ENCODE assay signal across 10 mouse cellular contexts in the genomic region with DNA sequence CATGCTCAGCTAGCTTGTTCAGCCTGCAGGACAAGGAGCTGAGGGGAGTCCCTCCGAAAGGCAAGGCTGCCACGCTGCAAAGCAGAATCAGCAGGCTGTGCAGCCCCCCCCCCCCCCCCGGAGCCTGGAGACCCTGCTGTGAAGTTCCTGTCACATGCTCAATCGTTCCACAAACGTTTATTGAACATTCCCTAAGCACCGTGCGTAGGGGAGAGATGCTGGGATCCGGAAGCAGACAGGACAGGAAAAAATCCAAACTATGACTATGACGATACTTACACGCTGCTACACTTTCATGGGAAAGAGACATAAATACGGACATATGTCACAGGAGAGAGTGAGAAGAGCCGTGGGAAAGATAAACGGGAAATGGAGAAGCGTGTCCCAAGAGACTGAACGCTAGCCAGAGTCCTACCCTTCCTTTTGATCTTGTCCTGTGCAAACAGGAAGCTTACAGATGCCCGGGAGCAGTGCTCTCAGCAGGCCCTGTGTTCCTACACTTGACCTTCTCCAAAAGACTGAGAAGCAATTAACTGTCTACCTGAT. TPM values are rescaled to one million over a fixed set of nuclear protein-coding genes. Genes with fewer than 3 reads are reported as not detected.
DNase-seq lines count a peak whose midpoint lies in the region; ATAC-seq and TF ChIP-seq lines count a peak whose summit lies in the region.
"Had no signal": no experiment of that assay in that cellular context is flagged by ENCODE, and none has a peak within 500 bp of the region (broad histone marks: within the 10 kb centered on the region; RNA-seq: fewer than 3 reads in every experiment).

No protein-coding gene starts in this region.

- H3K9ac ChIP-seq in lung, embryonic 15.5 days = no peak overlapping the region; the same call in 1 of the 2 replicates
- H3K9ac ChIP-seq in heart, postnatal 0 days (replicated peaks; ENCODE audit: low read depth, low read length) = no peak overlapping the region
- H3K9ac ChIP-seq in stomach, postnatal 0 days (ENCODE audit: low read length) = no peak overlapping the region

- TF ChIP-seq CTCF in heart, postnatal 0 days (IDR thresholded peaks at IDR 0.05; ENCODE audit: low read depth) = no peak
- no peak for TF ChIP-seq CTCF in stomach, postnatal 0 days (IDR thresholded peaks at IDR 0.05; ENCODE audit: low read depth)

- no peak for TF ChIP-seq EP300 in heart, postnatal 0 days (IDR thresholded peaks at IDR 0.05; ENCODE audit: low read depth)
- TF ChIP-seq EP300 in stomach, postnatal 0 days (optimal IDR thresholded peaks at IDR 0.05) = no peak

- H3K9me3 ChIP-seq in lung, embryonic 15.5 days = no peaks in the 10 kb centered on the region
- no peaks in the 10 kb centered on the region for H3K9me3 ChIP-seq in heart, postnatal 0 days (replicated peaks; ENCODE audit: control insufficient read depth, low read length)
- H3K9me3 ChIP-seq in stomach, postnatal 0 days (ENCODE audit: control insufficient read depth, low read length) = no peaks in the 10 kb centered on the region

- peak overlapping the region; percentile 46 for H3K4me2 ChIP-seq in lung, embryonic 15.5 days
- H3K4me2 ChIP-seq in heart, postnatal 0 days (ENCODE audit: low read depth, low read length) = peak overlapping the region; percentile 41
- H3K4me2 ChIP-seq in stomach, postnatal 0 days (replicated peaks; ENCODE audit: low read depth) = peak overlapping the region; percentile 42

- DNase-seq in lung, postnatal 14 days = no peak
- DNase-seq in heart, postnatal 0 days (ENCODE audit: low spot score) = no peak
- DNase-seq in lung, postnatal 25 days (ENCODE audit: low spot score) = peak; percentile 53
- DNase-seq in stomach, postnatal 0 days (ENCODE audit: low spot score) = peak; percentile 34
- DNase-seq in urinary bladder, postnatal 14 days (ENCODE audit: low spot score) = no peak
- DNase-seq in adrenal gland, adult 8-10 months = no peak
- DNase-seq in adrenal gland, adult (ENCODE audit: inconsistent age in 2 of 2, low spot score in 1 of 2) = no peak
- DNase-seq: kidney, postnatal 14 days; thymus, postnatal 4 days had no signal

- no peaks in the 10 kb centered on the region for H3K36me3 ChIP-seq in lung, embryonic 15.5 days
- no peaks in the 10 kb centered on the region for H3K36me3 ChIP-seq in heart, postnatal 0 days (replicated peaks; ENCODE audit: control insufficient read depth, insufficient read depth, low read length)
- no peaks in the 10 kb centered on the region for H3K36me3 ChIP-seq in stomach, postnatal 0 days (ENCODE audit: control insufficient read depth, insufficient read depth, low read length)

- 2% methylated on average over 16 of the region's 16 CpGs for WGBS in lung, embryonic 15.5 days
- 7% methylated on average over 16 of the region's 16 CpGs for WGBS in heart, postnatal 0 days
- WGBS in stomach, postnatal 0 days = 9% methylated on average over 16 of the region's 16 CpGs

- no peak for ATAC-seq in lung, embryonic 15.5 days (ENCODE audit: borderline replicate concordance, extremely low read depth, low FRiP score, low TSS enrichment)
- no peak for ATAC-seq in heart, postnatal 0 days (ENCODE audit: insufficient read depth, low read depth)
- ATAC-seq in stomach, postnatal 0 days (ENCODE audit: low FRiP score, low TSS enrichment) = no peak

- peak overlapping the region; percentile 11; the same call in 1 of the 2 replicates for H3K4me3 ChIP-seq in lung, embryonic 15.5 days
- 0 out of 2 replicates have a peak overlapping the region, but pooled peaks have one; percentile 6 for H3K4me3 ChIP-seq in heart, postnatal 0 days (ENCODE audit: low read depth, low read length)
- H3K4me3 ChIP-seq in stomach, postnatal 0 days (ENCODE audit: low read depth, low read length) = no peak overlapping the region

- peaks cover 28% of the 10 kb centered on the region for H3K4me1 ChIP-seq in lung, embryonic 15.5 days
- no peaks in the 10 kb centered on the region for H3K4me1 ChIP-seq in heart, postnatal 0 days (ENCODE audit: control insufficient read depth, insufficient read depth)
- no peaks in the 10 kb centered on the region for H3K4me1 ChIP-seq in stomach, postnatal 0 days (replicated peaks; ENCODE audit: control insufficient read depth, insufficient read depth)

- peak overlapping the region; percentile 55; the same call in 1 of the 2 replicates for H3K27ac ChIP-seq in lung, embryonic 15.5 days
- no peak overlapping the region for H3K27ac ChIP-seq in heart, postnatal 0 days (ENCODE audit: low read depth)
- H3K27ac ChIP-seq in stomach, postnatal 0 days (replicated peaks) = peak overlapping the region; percentile 74

- H3K27me3 ChIP-seq in lung, embryonic 15.5 days = no peaks in the 10 kb centered on the region
- no peaks in the 10 kb centered on the region for H3K27me3 ChIP-seq in heart, postnatal 0 days (ENCODE audit: control insufficient read depth, insufficient read depth, low read length)
- no peaks in the 10 kb centered on the region for H3K27me3 ChIP-seq in stomach, postnatal 0 days (ENCODE audit: control insufficient read depth, insufficient read depth, low read length)

RNA-seq across cellular contexts. Expression of a gene that starts 5.0 kb away (rescaled TPM):
- polyA plus RNA-seq in lung, embryonic 15.5 days (2015; fragmentation: Nextera tagmentation; extraction: Ambion mirVana) = 6.6 and 7.5 TPM in 2 replicates
- 8.9 and 16.7 TPM in 2 replicates for total RNA-seq in heart, postnatal 0 days (2014; rRNA removed; ENCODE audit: low replicate concordance)
- 1.9 and 2.1 TPM in 2 replicates for polyA plus RNA-seq in heart, postnatal 0 days (2015; fragmentation: Nextera tagmentation; extraction: Ambion mirVana)
- polyA plus RNA-seq in stomach, postnatal 0 days (2015; fragmentation: Nextera tagmentation; extraction: Ambion mirVana) = 2.6 and 3.3 TPM in 2 replicates
- total RNA-seq in adrenal gland, adult 8-10 months (2022) = 10 to 100 TPM in 1 of 4 experiments, 1 to 10 TPM in 3; 6.9 to 12.1 (median 8.7) TPM

RNA-seq across cellular contexts. Expression of a gene that starts 32.3 kb away (rescaled TPM):
- polyA plus RNA-seq in lung, embryonic 15.5 days (2015; fragmentation: Nextera tagmentation; extraction: Ambion mirVana) = 16.7 and 19.1 TPM in 2 replicates
- 10.5 and 11.8 TPM in 2 replicates for total RNA-seq in heart, postnatal 0 days (2014; rRNA removed; ENCODE audit: low replicate concordance)
- polyA plus RNA-seq in heart, postnatal 0 days (2015; fragmentation: Nextera tagmentation; extraction: Ambion mirVana) = 11.5 and 12.3 TPM in 2 replicates
- 9.6 and 12.9 TPM in 2 replicates for polyA plus RNA-seq in stomach, postnatal 0 days (2015; fragmentation: Nextera tagmentation; extraction: Ambion mirVana)
- total RNA-seq in adrenal gland, adult 8-10 months (2022) = 10 to 100 TPM; 18.1 to 24.5 (median 22.5) TPM

Comparison
In these comparisons a context has a peak if more than half of its experiments do, and no peak if none do; other contexts are left out.
1. DNase-seq: peak in lung, postnatal 25 days (single experiment) and stomach, postnatal 0 days (single experiment); none in lung, postnatal 14 days (single experiment), heart, postnatal 0 days (single experiment), urinary bladder, postnatal 14 days (single experiment), adrenal gland, adult 8-10 months (single experiment) and adrenal gland, adult (0 of 2).
2. Peak in every context shown above with its lines, with median percentiles within 50 percentile points of each other: H3K4me2 ChIP-seq.